Mouse (Mus musculus): ENCODE data around the gene Gar1. TPM values are rescaled to one million over a fixed set of nuclear protein-coding genes. Genes with fewer than 3 reads are reported as not detected.

Gar1 gene
- polyA plus RNA-seq, 1 experiment from 2014 or later, result 97.1 TPM

DNA sequence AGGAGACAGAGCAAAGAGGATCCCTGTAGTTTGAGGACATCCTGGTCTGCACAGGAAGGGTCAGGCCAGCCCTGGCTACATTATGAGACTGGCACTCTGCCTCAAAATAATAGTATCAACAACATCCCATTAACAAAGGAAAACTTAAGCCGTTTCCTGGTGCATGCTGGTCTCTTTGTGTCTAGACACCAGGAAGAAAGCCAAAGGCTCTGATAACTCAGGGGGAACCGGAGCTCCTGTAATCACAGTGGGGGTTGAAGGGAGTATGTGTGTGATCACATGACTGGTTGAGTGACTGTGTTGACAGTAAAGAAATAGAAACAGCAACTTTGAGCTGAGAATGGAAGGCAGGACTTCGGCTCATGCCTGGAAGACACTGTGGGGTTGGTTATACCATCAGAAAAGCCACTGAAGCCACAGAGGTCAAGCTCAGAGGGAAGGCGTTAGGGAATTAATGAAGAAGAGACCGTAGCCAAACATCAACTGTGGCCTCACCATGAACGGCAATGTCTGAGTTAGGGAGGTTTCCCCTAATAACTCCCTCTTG is 4.3 kb upstream of the Gar1 start, which contains the start of gene Cfi:
TSS of gene Cfi (plus strand) at position 497 of the 547 bp plus-strand sequence.
- H3K36me3 ChIP-seq, result no peaks in the 10 kb centered on the region
- 0 out of 2 replicates have a peak within 1 kb of the TSS, but pooled peaks have one; percentile 22 for H3K4me3 ChIP-seq
- H3K9me3 ChIP-seq, result no peaks in the 10 kb centered on the region
- H3K27ac ChIP-seq, result peak within 1 kb of the TSS; percentile 43; the same call in 1 of the 2 replicates
- 47% methylated on average over 6 of the region's 6 CpGs for WGBS
- no peak for DNase-seq (ENCODE audit: low spot score)
- H3K4me1 ChIP-seq, result peaks cover 6% of the 10 kb centered on the region; the same call in 1 of the 2 replicates
- no peaks in the 10 kb centered on the region for H3K27me3 ChIP-seq (ENCODE audit: insufficient read depth, poor library complexity, severe bottlenecking)

DNA sequence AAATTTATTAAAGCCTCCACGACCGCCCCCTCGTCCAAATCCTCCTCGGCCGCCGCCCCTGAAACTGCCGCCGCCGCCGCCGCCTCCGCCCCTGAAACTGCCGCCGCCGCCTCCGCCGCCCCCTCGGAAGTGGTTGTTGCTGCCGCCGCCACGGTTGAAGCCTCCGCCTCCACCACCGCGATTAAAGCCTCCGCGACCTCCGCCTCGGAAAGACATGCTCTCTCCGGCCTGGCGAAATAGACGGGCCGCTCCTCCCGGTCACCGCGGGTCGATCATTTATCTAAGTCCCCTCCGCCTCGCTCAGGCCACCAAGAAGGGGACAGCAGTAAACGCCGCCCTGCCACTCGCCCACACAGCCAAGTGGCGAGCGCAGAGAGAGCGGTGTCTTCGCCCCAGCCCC is 570 bp downstream of the Gar1 start:
- Histone ChIP-seq H3K27ac (peak overlapping the region; percentile 91), H3K9me3 (no peaks in the 10 kb centered on the region), H3K4me3 (peak overlapping the region; percentile 82), H3K27me3 (ENCODE audit: insufficient read depth, poor library complexity, severe bottlenecking) (no peaks in the 10 kb centered on the region), H3K36me3 (peaks cover 30% of the 10 kb centered on the region), H3K4me1 (peaks cover 10% of the 10 kb centered on the region)
- WGBS, result under 1% methylated on average over 45 of the region's 45 CpGs
- DNase-seq (ENCODE audit: low spot score), result peak; percentile 79

DNA sequence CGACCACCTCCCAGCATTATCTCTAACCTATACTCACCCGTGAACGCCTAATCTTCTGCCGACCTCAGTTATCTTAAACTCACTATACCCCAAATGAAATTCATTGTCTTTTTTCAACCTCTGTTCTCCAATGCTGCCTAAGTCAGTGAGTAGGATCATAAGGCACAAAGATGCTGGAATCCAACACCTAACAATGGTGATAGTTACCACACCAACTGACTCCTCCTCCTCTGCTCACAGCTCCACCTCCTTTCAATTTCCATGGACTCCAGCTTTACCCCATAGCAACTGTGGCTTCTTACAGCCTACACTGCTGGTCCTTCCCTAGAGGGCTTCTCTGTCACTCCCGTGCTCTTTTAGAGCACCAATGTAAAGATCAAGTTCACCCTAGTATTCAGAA is 3.5 kb downstream of the Gar1 start:
- no peaks in the 10 kb centered on the region for H3K27me3 ChIP-seq (ENCODE audit: insufficient read depth, poor library complexity, severe bottlenecking)

DNA sequence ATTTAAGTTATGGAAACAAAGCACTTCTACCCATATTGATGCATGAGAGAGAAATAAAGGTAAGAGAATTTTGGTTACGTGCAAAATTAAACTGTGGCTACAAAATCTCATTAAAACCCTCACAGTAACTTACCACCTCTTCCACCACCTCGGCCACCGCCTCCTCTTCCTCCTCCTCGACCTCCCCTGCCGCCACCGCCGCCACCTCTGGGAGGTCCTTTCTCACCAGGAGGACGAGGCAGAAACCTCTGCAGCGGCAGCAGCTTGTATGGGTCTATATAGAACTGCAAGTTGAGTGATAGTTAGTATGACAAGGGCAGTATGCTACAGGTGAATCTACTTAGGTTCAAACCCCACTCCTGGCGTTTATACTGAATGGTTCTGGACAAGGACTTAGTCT is 4.5 kb downstream of the Gar1 start:
- DNase-seq (ENCODE audit: low spot score), result no peak
- H3K4me3 ChIP-seq, result no peak overlapping the region
- H3K27ac ChIP-seq, result no peak overlapping the region
- H3K9me3 ChIP-seq, result no peaks in the 10 kb centered on the region
- no peaks in the 10 kb centered on the region for H3K27me3 ChIP-seq (ENCODE audit: insufficient read depth, poor library complexity, severe bottlenecking)
- peaks cover 54% of the 10 kb centered on the region for H3K36me3 ChIP-seq
- WGBS, result 90% methylated on average over 10 of the region's 10 CpGs
- peaks cover 9% of the 10 kb centered on the region for H3K4me1 ChIP-seq

More for the DNA sequence above, 3.5 kb downstream of the Gar1 start:
- DNase-seq (ENCODE audit: low spot score), result no peak
- WGBS, result 87% methylated on average over 5 of the region's 5 CpGs
- Histone ChIP-seq H3K9me3 (no peaks in the 10 kb centered on the region), H3K4me3 (no peak overlapping the region), H3K4me1 (peaks cover 9% of the 10 kb centered on the region), H3K27ac (no peak overlapping the region), H3K36me3 (peaks cover 54% of the 10 kb centered on the region)

DNA sequence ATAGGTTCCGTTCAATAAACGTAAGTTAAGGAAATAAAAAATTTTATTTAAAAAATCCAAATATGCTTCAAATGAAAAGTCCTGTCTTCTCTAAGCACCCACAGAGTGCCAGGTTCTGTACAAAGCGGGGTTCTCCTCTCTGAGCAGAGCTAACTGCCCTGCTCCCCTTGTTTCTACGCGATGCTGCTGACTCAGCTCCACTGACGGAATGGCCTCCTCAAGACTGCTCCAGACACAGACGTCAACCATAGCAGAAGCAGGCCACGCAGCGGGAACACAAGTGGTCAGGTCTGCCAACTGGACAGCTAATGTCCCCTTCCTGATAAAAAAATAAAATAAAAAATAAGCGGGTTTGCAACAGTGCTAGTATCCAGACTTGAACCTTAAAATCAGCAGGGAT is 6.3 kb downstream of the Gar1 start:
- Histone ChIP-seq H3K27me3 (ENCODE audit: insufficient read depth, poor library complexity, severe bottlenecking) (no peaks in the 10 kb centered on the region), H3K9me3 (no peaks in the 10 kb centered on the region), H3K36me3 (peaks cover 54% of the 10 kb centered on the region), H3K4me3 (no peak overlapping the region), H3K4me1 (peaks cover 7% of the 10 kb centered on the region), H3K27ac (no peak overlapping the region)
- no peak for DNase-seq (ENCODE audit: low spot score)
- WGBS, result 92% methylated on average over 10 of the region's 10 CpGs

DNA sequence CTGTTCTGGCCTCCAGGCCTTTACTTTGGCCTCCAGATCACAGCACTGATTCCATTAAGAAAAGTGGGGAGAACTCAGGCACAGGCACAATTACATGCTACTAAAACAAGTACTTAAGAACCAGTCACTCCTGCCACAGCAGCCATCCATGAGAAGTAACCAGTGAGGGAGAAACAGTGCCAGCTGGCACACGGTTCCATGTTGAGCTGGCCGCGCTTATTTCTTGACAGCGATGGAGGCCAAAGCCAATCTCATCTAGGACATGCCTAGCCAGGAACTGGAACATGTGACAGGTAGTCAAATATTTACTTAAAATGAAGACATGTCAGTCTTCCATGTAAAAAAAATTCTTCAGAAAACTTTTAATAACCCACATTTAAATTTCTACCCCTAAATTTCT is 7.0 kb downstream of the Gar1 start:
- WGBS, result 97% methylated on average over 4 of the region's 4 CpGs

DNA sequence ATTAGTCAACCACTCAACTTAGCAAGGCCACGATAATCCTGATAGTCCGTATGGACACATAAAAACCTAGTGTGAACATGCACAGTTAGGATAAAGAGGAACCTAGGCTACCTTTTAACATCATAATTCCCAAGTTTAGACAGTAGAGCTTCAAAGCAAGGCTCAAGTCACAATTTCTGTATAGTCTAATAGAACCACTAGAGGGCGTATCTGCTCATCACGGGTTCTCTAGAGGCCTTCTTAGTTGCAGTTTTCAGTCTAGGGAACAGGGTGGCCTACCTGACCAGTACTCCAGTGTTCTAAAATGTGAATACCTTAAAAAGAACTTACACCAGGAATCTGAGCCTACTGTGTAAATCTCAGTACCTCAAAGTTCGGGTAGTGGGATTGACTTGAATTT is 7.9 kb downstream of the Gar1 start:
- Histone ChIP-seq H3K9me3 (no peaks in the 10 kb centered on the region), H3K27me3 (ENCODE audit: insufficient read depth, poor library complexity, severe bottlenecking) (no peaks in the 10 kb centered on the region), H3K36me3 (peaks cover 50% of the 10 kb centered on the region), H3K4me3 (no peak overlapping the region), H3K4me1 (no peaks in the 10 kb centered on the region), H3K27ac (no peak overlapping the region)
- DNase-seq (ENCODE audit: low spot score), result no peak
- WGBS, result 55% methylated on average over 5 of the region's 5 CpGs

More for the DNA sequence above, 7.0 kb downstream of the Gar1 start:
- peaks cover 54% of the 10 kb centered on the region for H3K36me3 ChIP-seq
- H3K27ac ChIP-seq, result no peak overlapping the region
- H3K27me3 ChIP-seq (ENCODE audit: insufficient read depth, poor library complexity, severe bottlenecking), result no peaks in the 10 kb centered on the region
- no peaks in the 10 kb centered on the region for H3K9me3 ChIP-seq
- DNase-seq (ENCODE audit: low spot score), result no peak
- H3K4me3 ChIP-seq, result no peak overlapping the region
- H3K4me1 ChIP-seq, result no peaks in the 10 kb centered on the region

DNA sequence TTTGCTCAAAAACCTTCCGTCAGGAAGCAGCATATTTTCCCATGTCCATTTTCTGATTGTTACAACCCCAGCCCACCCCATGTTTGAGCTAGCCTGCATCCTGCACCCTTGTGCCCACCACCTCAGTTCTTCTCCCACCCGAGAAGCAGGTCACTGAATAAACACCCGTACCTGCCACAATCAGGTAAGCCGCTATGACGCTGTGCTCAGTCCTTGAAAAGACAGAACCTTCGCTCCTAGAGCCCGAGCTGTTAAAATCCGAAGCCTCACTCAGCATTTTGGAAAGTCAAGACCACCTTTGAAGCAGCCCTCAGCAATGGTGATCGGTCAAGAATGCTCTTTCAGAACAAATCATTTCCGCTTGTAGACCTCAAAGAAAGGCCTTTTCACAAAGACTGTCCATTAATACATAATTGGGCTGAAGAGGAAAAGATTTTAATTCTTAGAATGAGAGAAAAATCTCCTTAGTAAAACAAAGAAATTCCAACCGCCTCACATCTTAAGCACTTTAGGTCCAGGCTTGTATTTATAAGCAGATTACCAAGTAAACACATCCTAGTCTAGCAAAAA is 8.9 kb downstream of the Gar1 start, which contains the start of gene Rrh:
TSS of gene Rrh (minus strand) at position 382 of the 570 bp plus-strand sequence.
- peaks cover 40% of the 10 kb centered on the region for H3K36me3 ChIP-seq
- H3K27me3 ChIP-seq (ENCODE audit: insufficient read depth, poor library complexity, severe bottlenecking), result no peaks in the 10 kb centered on the region

DNA sequence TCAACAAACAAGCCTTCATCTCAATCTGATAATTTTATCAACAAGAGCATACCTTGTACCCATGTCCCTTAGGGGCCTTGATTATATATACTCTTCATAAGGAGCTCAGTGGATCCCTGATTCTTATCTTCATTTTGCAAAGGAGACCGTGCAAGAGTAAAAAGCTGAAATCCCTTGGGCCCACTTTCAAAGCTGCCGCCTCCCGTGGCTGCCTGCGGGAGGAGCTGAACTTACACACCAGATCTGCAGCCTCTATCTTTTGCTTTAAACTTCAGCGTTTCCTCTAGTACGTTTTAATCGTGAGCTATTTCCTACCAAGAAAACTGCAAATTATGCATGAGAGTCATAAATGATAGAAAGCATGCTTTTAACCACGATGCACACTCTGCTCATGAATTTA is 9.5 kb downstream of the Gar1 start:
- DNase-seq (ENCODE audit: low spot score), result no peak
- Histone ChIP-seq H3K9me3 (no peaks in the 10 kb centered on the region), H3K4me3 (no peak overlapping the region), H3K4me1 (no peaks in the 10 kb centered on the region), H3K27me3 (ENCODE audit: insufficient read depth, poor library complexity, severe bottlenecking) (no peaks in the 10 kb centered on the region), H3K27ac (no peak overlapping the region), H3K36me3 (peaks cover 36% of the 10 kb centered on the region)
- 82% methylated on average over 8 of the region's 8 CpGs for WGBS

More for the DNA sequence above, 8.9 kb downstream of the Gar1 start, which contains the start of gene Rrh:
- Histone ChIP-seq H3K27ac (no peak within 1 kb of the TSS), H3K9me3 (no peaks in the 10 kb centered on the region), H3K4me3 (no peak within 1 kb of the TSS), H3K4me1 (no peaks in the 10 kb centered on the region)
- 91% methylated on average over 11 of the region's 11 CpGs for WGBS
- no peak for DNase-seq (ENCODE audit: low spot score)

DNA sequence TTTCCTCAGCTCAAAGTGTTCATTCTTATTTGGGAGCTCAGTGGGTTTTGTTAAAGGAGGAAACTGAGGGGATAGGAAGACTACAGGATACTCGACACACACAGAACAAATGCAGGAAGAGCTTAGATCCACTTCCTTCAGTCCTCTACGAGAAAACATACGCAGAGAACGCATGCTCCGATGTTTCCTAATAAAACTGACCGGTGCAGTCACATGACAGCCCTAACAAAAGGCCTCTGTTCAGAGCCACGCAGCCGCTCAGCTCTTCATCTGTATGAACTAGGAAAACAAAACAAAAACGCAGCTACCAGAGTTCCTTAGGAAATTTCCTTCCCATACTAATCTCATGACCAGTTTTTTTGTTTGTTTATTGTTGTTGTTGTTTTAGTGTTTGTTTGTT is 10.3 kb downstream of the Gar1 start:
- Histone ChIP-seq H3K9me3 (no peaks in the 10 kb centered on the region), H3K4me3 (no peak overlapping the region), H3K4me1 (no peaks in the 10 kb centered on the region), H3K27ac (no peak overlapping the region), H3K36me3 (peaks cover 27% of the 10 kb centered on the region), H3K27me3 (ENCODE audit: insufficient read depth, poor library complexity, severe bottlenecking) (no peaks in the 10 kb centered on the region)
- DNase-seq (ENCODE audit: low spot score), result no peak
- WGBS, result 73% methylated on average over 9 of the region's 9 CpGs

DNA sequence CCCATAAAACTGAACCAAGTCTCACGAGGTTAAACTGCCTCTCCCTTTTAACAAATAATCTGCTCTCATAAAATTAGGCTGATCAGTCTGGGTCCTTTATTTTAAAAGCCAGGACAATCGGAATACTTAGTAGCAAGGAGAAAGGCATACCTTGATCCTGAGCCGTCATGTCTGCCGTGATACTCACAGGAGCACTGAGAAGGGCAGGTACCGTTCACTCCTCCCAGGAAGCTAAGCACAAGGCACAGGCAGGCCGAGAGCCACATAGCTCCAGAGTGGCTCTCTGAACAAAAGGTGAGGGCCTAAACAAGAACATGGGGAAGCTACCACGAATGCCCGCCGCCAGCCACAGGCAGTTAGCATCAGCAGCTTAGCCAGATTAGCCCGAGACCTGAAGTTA is 27.4 kb downstream of the Gar1 start, which contains the start of gene Lrit3:
TSS of gene Lrit3 (minus strand) at position 266 of the 400 bp plus-strand sequence.
- Histone ChIP-seq H3K27ac (no peak within 1 kb of the TSS), H3K27me3 (ENCODE audit: insufficient read depth, poor library complexity, severe bottlenecking) (no peaks in the 10 kb centered on the region)
- WGBS, result 73% methylated on average over 10 of the region's 10 CpGs

DNA sequence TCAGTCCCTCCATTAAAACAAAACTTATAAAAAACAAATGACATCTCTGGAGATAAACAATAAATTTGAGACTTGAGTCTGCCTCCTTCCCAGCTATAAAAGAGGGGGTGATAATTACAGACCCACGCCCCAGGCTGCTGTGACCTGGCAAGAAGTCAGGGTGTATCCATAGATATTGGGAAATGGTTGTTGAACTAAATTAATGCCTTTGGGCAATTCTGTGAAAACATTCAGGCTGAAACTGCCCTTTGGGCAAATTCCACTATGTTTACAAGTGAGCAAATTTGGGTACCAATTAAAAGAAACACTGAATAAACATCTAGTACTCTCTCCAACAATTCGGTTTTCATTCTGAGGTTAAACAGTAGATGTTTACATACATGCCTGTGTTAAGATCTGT is 32.2 kb downstream of the Gar1 start:
- WGBS, result 78% methylated on average over 2 of the region's 2 CpGs
- Histone ChIP-seq H3K36me3 (no peaks in the 10 kb centered on the region), H3K4me1 (peaks cover 2% of the 10 kb centered on the region; the same call in 1 of the 2 replicates), H3K27me3 (ENCODE audit: insufficient read depth, poor library complexity, severe bottlenecking) (no peaks in the 10 kb centered on the region), H3K9me3 (no peaks in the 10 kb centered on the region), H3K27ac (no peak overlapping the region), H3K4me3 (no peak overlapping the region)
- DNase-seq (ENCODE audit: low spot score), result no peak

More for the DNA sequence above, 27.4 kb downstream of the Gar1 start, which contains the start of gene Lrit3:
- no peaks in the 10 kb centered on the region for H3K36me3 ChIP-seq
- no peak for DNase-seq (ENCODE audit: low spot score)
- H3K9me3 ChIP-seq, result no peaks in the 10 kb centered on the region
- H3K4me1 ChIP-seq, result no peaks in the 10 kb centered on the region
- no peak within 1 kb of the TSS for H3K4me3 ChIP-seq

DNA sequence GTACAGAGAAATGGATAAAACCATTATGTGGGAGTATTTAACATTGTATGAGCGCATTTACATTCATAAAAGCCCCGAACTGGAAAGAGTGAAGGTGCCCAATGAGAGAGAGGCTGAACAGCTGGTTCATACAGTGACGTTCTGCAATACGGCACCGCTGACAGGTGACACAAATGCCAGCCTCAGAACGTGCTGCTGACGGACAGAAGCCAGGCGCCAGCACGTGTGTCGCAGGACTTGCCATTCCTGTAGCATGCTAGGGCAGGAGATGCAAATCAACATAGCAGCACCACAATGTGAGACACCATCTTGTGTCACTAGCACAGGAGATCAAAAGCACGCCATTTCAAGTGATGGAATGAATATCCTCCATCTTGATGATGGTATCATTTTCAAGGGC is 32.6 kb downstream of the Gar1 start:
- DNase-seq (ENCODE audit: low spot score), result peak; percentile 78
- Histone ChIP-seq H3K27ac (no peak overlapping the region), H3K27me3 (ENCODE audit: insufficient read depth, poor library complexity, severe bottlenecking) (no peaks in the 10 kb centered on the region), H3K4me1 (peaks cover 3% of the 10 kb centered on the region; the same call in 1 of the 2 replicates), H3K9me3 (no peaks in the 10 kb centered on the region), H3K4me3 (no peak overlapping the region), H3K36me3 (no peaks in the 10 kb centered on the region)
- 49% methylated on average over 11 of the region's 11 CpGs for WGBS

Data from heart, embryonic 10.5 days (tissue).